25 mouse cellular contexts compared by ENCODE assay signal in genomic region chr1:23464081-23464480, GRCm38 (mm10).
DNase-seq lines count a peak whose midpoint lies in the region; ATAC-seq and TF ChIP-seq lines count a peak whose summit lies in the region.
"Had no signal": no experiment of that assay in that cellular context is flagged by ENCODE, and none has a peak within 500 bp of the region (broad histone marks: within the 10 kb centered on the region; RNA-seq: fewer than 3 reads in every experiment).

No protein-coding gene starts in this region.

- no peaks in the 10 kb centered on the region; the same call in 1 of the 2 replicates for H3K27me3 ChIP-seq in kidney, adult 2 months (replicated peaks; ENCODE audit: control insufficient read depth, insufficient read depth, low read length)
- H3K27me3 ChIP-seq: heart, embryonic 15.5 days; limb, embryonic 15.5 days; liver, embryonic 13.5 days; midbrain, embryonic 13.5 days had no signal

- peak overlapping the region; percentile 69 for H3K27ac ChIP-seq in layer of hippocampus, adult 2 months
- no peak overlapping the region for H3K27ac ChIP-seq in kidney, adult 2 months (ENCODE audit: insufficient read depth, low read depth, low read length)
- H3K27ac ChIP-seq: heart, embryonic 10.5 days; heart, embryonic 15.5 days; limb, embryonic 10.5 days; limb, embryonic 15.5 days; liver, embryonic 13.5 days; midbrain, embryonic 13.5 days had no signal

- H3K4me3 ChIP-seq in layer of hippocampus, adult 2 months = no peak overlapping the region
- H3K4me3 ChIP-seq in kidney, adult 2 months (ENCODE audit: insufficient read depth, low read depth, low read length) = no peak overlapping the region
- H3K4me3 ChIP-seq: heart, embryonic 10.5 days; heart, embryonic 15.5 days; limb, embryonic 10.5 days; limb, embryonic 15.5 days; liver, embryonic 13.5 days; midbrain, embryonic 13.5 days had no signal

- peak; percentile 19 to 21 for DNase-seq in cerebellum, postnatal 36 days
- DNase-seq in right cerebral cortex, adult 18-20 months = peak; percentile 33
- no peak for DNase-seq in right cerebral cortex, postnatal 14 days
- DNase-seq in layer of hippocampus, adult 2 months (ENCODE audit: low spot score in 2 of 2) = peak; percentile 42 to 59
- DNase-seq in layer of hippocampus, postnatal 36 days = peak; percentile 37 to 40
- DNase-seq in spleen, postnatal 14 days (ENCODE audit: low spot score in 2 of 2) = no peak
- DNase-seq in kidney, adult 2 months = no peak
- DNase-seq: adrenal gland, adult 8-10 months; B cell, adult 2 months; gastrocnemius, postnatal 25 days; heart, adult 11 months; kidney, adult 18-20 months; kidney, postnatal 36 days; liver, embryonic 13.5 days; lung, adult 18-20 months; lung, postnatal 4 days; right cerebral cortex, postnatal 4 days had no signal

- WGBS in kidney, adult 2 months = 60% methylated on average over 3 of the region's 3 CpGs

- no peak for ATAC-seq in cerebellum, adult (ENCODE audit: insufficient number of reproducible peaks, low FRiP score, low TSS enrichment)
- ATAC-seq: hindbrain, embryonic 16.5 days; lung, postnatal 0 days; midbrain, embryonic 13.5 days had no signal

- no peak for TF ChIP-seq POLR2A in kidney, adult 2 months (IDR thresholded peaks at IDR 0.05; ENCODE audit: low read depth, low read length)

- H3K4me1 ChIP-seq in kidney, adult 2 months (ENCODE audit: control insufficient read depth, insufficient read depth, low read length) = no peaks in the 10 kb centered on the region
- H3K4me1 ChIP-seq: heart, embryonic 10.5 days; heart, embryonic 15.5 days; limb, embryonic 10.5 days; limb, embryonic 15.5 days; liver, embryonic 13.5 days; midbrain, embryonic 13.5 days had no signal

- TF ChIP-seq CTCF in layer of hippocampus, adult 2 months (conservative IDR thresholded peaks at IDR 0.05) = no peak
- no peak for TF ChIP-seq CTCF in kidney, adult 2 months (conservative IDR thresholded peaks at IDR 0.05; ENCODE audit: insufficient read depth, insufficient read length, low read depth, low read length)

- no peaks in the 10 kb centered on the region for H3K36me3 ChIP-seq in kidney, adult 2 months (ENCODE audit: control insufficient read depth, insufficient read depth, low read length)
- H3K36me3 ChIP-seq: heart, embryonic 10.5 days; heart, embryonic 15.5 days; limb, embryonic 10.5 days; limb, embryonic 15.5 days; liver, embryonic 13.5 days; midbrain, embryonic 13.5 days had no signal

Comparison
In these comparisons a context has a peak if more than half of its experiments do, and no peak if none do; other contexts are left out.
1. DNase-seq: peak in cerebellum, postnatal 36 days (2 of 2), right cerebral cortex, adult 18-20 months (single experiment), layer of hippocampus, adult 2 months (2 of 2) and layer of hippocampus, postnatal 36 days (2 of 2); none in right cerebral cortex, postnatal 14 days (single experiment), spleen, postnatal 14 days (0 of 2) and kidney, adult 2 months (single experiment).